Mouse (Mus musculus): ENCODE data around the gene Csnk1e.

DNA sequence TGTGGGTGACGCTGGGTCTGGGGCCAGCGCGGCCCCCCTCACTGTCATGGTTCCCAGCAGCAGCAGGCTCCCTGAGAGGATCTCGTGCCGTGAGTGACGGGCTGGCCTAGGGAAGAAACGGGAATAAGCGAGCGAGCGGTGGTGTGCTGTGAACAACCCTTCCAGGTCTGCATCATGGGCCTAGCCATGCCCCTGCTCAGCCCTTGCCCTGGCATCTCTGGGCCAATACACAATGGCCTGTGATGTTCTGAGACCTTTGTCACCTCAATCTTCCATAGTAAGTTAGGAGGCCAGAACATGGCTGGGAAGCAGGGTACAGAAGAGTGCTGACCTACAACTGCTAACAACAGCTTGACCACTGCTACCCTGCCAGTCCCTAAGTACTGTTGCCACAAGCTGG lies 76.8 kb downstream of the Csnk1e start:
- no peak for TF ChIP-seq CTCF (IDR thresholded peaks at IDR 0.05; ENCODE audit: extremely low read depth, insufficient read length, insufficient replicate concordance, low read depth, low read length)
- TF ChIP-seq POLR2A (IDR thresholded peaks at IDR 0.05; ENCODE audit: low read depth, low read length) = no peak
